Mouse (Mus musculus): ENCODE data around the gene Jpt2.

DNA sequence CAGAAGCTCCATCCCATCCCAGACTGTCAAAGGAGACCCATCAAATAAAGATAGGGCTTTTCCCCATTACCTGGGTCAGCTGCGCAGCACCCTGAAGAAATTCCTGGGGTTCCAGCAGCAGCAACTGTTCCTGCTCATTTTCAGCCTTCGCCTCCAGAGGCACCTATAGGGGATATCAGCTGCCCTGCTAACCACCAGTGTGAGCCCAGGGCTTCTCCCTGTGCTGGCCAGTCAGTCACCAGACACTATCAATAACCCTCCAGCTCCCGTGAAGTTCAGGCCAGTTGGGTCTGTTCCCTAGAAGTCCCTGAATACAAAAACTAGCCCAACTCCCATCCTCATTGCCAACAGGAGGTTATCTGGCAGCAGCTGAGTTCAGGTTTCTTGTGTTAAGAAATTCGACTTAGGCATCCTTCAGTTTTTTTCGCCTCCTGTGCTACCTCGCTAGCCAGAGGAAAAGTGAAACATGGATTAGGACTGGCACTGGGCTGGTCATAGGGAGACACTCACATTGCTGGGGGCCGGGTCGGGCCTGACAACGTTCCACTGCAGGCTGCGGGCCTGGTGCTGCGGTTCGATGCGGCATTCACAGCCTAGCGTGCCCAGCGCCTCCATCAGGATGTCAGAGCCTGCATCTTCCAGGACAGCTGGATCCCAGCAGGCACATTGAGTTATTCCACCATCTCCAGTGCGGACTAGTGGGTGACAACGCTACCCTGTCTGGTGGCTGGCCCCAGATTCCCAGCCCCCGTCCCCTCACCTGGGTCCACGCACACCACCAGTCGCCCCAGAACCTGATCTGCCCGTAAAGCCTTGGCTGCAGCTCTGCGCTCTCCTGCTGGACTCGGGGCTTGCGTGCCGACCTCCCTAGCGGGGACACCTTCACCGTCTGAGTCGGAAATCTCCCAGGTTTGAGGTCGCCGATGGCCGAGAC is 66.2 kb downstream of the Jpt2 start:
- TF ChIP-seq GATA1 (IDR thresholded peaks at IDR 0.05; ENCODE audit: borderline replicate concordance, low read length) (no peak), FLI1 (IDR thresholded peaks at IDR 0.05; ENCODE audit: low read length) (no peak)
